Mouse (Mus musculus) heart, embryonic 12.5 days (tissue): ENCODE measurements at regions not wholly inside any gene's neighbourhood (a gene's known extent, or its start where the extent isn't known, plus 50 kb on each side); places are given as distances from the start of the nearest gene placed in this dataset.
"Not testable (repeated sequence)": the region's sequence is repeated elsewhere in the genome, so short reads cannot be mapped to it uniquely, and the experiment has no call there.

Experiments
- ATAC-seq: fragments of 200-750 bp; cut with Nextera tagmentation; 2 replicates; pipeline ENCODE4 v1.8.0; 2017; ENCODE audit warnings: moderate TSS enrichment, moderate library complexity; ENCODE audit not compliant: insufficient number of reproducible peaks, low FRiP score
- H3K27ac ChIP-seq: fragments of 300-500 bp; sonication (generic); 2 replicates; pipeline ENCODE4 v1.5.1; 2016; ENCODE audit warnings: mild to moderate bottlenecking, moderate library complexity; ENCODE audit not compliant: poor library complexity, severe bottlenecking
- H3K27me3 ChIP-seq: fragments of 300-500 bp; sonication (generic); replicated peaks from 2 replicates; pipeline ENCODE4 v1.6.1; 2016; ENCODE audit warnings: mild to moderate bottlenecking, moderate library complexity
- H3K36me3 ChIP-seq: fragments of 300-500 bp; sonication (generic); 2 replicates; pipeline ENCODE4 v1.6.1; 2016; ENCODE audit warnings: mild to moderate bottlenecking, moderate library complexity
- H3K4me1 ChIP-seq: fragments of 300-500 bp; sonication (generic); replicated peaks from 2 replicates; pipeline ENCODE4 v1.6.1; 2016; ENCODE audit warnings: mild to moderate bottlenecking
- H3K4me2 ChIP-seq: fragments of 300-500 bp; sonication (generic); 2 replicates; pipeline ENCODE4 v1.6.1; 2016; ENCODE audit warnings: mild to moderate bottlenecking, moderate library complexity
- H3K4me3 ChIP-seq: fragments of 300-500 bp; sonication (generic); 2 replicates; pipeline ENCODE4 v1.5.1; 2016; ENCODE audit warnings: mild to moderate bottlenecking
- H3K9ac ChIP-seq: fragments of 300-500 bp; sonication (generic); 2 replicates; pipeline ENCODE4 v1.6.1; 2016; ENCODE audit warnings: mild to moderate bottlenecking, moderate library complexity
- H3K9me3 ChIP-seq: fragments of 300-500 bp; sonication (generic); replicated peaks from 2 replicates; pipeline ENCODE4 v1.6.1; 2016; ENCODE audit warnings: mild to moderate bottlenecking, moderate library complexity
- whole genome bisulfite sequencing: fragments of 180-500 bp; shearing (Covaris S2); methylation state at CpG from one replicate; pipeline ENCODE4 v1.1.7; 2016; 5-methylcytosine and 5-hydroxymethylcytosine counted together

DNA sequence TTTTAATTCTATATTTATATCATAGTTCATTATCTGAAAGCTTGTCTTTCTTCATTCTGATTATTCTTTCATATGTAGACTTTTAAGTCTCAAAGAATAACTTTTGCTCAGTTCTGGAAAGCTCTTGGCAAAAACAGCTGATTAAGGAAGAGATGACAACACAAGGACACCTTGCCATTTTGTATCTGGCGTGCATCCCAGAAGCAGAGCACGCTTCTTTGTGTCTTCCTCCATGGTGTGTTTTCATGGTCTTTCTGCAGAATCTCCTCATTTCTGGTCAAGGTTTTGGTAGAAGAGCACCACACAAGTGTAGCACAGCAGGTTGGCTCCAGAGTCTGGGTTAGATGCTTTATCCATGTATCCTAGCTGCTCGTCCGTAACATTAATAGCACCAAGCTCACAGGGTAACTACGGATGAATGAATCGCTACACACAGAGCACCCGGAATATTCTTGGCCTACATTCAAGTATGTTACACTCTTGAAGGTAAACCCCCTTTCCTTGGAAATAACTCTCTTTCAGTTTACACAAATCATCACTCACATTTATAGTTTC, 148.9 kb upstream of the Ddhd1 start:
- H3K9ac ChIP-seq: no peak overlapping the region
- peaks cover 8% of the 10 kb centered on the region for H3K4me1 ChIP-seq
- ATAC-seq: no peak
- no peak overlapping the region for H3K4me2 ChIP-seq
- no peak overlapping the region for H3K27ac ChIP-seq
- WGBS: 83% methylated on average over 7 of the region's 7 CpGs
- H3K36me3 ChIP-seq: no peaks in the 10 kb centered on the region
- H3K27me3 ChIP-seq: no peaks in the 10 kb centered on the region
- no peaks in the 10 kb centered on the region for H3K9me3 ChIP-seq
- no peak overlapping the region for H3K4me3 ChIP-seq

DNA sequence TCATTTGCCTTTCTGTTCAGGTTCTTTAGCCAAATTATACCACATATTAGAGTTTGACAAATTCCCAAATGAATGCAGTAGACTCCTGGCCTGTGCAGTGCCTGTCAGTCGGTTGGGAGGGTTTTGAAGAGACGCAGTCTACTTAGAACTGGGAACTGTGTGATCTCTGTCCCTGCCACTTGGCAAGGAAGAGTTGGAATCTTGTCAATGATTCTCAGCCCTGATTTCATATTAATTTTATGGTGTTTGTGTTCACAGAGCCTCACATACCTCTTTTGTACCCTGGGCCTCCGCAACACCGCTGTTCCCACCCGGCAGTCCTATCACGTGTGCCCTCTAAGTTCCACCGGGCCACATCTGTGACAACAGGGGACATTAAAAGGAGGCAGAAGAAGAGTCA, 149.8 kb upstream of the Ddhd1 start:
- Histone ChIP-seq H3K36me3 (no peaks in the 10 kb centered on the region), H3K9ac (no peak overlapping the region), H3K4me3 (no peak overlapping the region), H3K27ac (no peak overlapping the region), H3K4me2 (no peak overlapping the region), H3K27me3 (no peaks in the 10 kb centered on the region), H3K4me1 (peaks cover 8% of the 10 kb centered on the region), H3K9me3 (no peaks in the 10 kb centered on the region)
- 90% methylated on average over 7 of the region's 7 CpGs for WGBS
- ATAC-seq: no peak

DNA sequence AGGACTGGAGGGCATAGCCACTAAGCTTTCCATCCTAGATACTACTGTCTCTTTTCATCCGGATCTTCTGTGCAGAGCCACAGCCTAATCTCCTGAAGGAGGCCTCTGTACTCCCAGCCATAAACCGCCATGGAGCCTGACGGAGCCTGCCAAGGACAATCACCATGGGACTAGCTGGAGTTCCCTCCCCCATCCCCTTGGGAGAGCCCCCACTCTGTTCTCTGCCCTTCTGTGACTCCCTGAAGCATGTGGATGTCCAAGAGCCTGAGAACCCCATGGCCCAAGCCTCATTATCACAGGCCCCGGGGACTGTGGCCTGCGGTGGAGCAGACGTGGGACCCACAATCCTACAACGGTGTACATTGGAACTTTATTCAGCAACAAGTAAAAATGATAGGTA, 151.5 kb upstream of the Ddhd1 start:
- H3K9ac ChIP-seq: no peak overlapping the region
- peaks cover 8% of the 10 kb centered on the region for H3K4me1 ChIP-seq
- no peaks in the 10 kb centered on the region for H3K9me3 ChIP-seq
- H3K27me3 ChIP-seq: no peaks in the 10 kb centered on the region
- no peak overlapping the region for H3K27ac ChIP-seq
- H3K36me3 ChIP-seq: no peaks in the 10 kb centered on the region
- ATAC-seq: no peak
- no peak overlapping the region for H3K4me3 ChIP-seq
- H3K4me2 ChIP-seq: no peak overlapping the region
- 86% methylated on average over 7 of the region's 7 CpGs for WGBS

DNA sequence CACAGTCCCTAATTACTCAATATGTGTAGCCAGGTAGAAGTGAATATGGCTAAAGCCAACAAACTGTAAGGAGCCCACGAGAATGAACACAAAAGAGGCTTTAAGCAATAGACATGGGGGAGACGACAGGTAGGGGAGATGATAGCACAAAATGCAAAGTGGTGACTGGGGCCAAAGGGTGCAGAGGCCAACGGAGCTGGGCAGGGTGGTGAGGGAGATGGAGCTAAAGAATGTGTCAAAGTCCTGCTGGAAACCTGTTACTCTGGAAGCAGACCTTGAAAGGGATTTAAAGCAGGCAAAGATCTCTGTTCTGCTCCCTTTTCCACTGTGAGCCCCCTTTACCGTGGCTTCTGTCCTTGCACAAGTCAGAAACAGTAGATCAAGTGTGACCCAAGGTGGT, 152.2 kb upstream of the Ddhd1 start:
- H3K36me3 ChIP-seq: no peaks in the 10 kb centered on the region
- 51% methylated on average over 4 of the region's 4 CpGs for WGBS
- no peak overlapping the region for H3K9ac ChIP-seq
- H3K27ac ChIP-seq: no peak overlapping the region
- H3K4me2 ChIP-seq: no peak overlapping the region
- H3K4me3 ChIP-seq: no peak overlapping the region
- H3K4me1 ChIP-seq: peaks cover 8% of the 10 kb centered on the region
- no peak for ATAC-seq
- H3K9me3 ChIP-seq: no peaks in the 10 kb centered on the region
- no peaks in the 10 kb centered on the region for H3K27me3 ChIP-seq

DNA sequence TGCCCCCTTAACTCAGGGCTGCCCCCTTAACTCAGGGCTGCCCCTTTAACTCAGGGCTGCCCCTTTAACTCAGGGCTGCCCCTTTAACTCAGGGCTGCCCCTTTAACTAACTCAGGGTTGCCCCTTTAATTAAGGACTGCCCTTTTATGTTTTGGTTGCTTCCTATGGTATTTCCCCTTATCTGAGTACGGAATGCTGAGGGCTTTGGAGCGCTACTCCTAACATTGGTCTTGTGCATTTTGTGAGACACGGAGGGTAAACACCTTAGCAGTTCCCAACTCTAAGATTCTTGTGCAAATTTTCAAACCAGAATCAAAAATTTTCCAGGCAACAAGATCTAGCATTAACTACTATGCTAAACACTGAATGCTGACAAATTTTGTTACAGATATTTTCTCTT, 152.7 kb upstream of the Ddhd1 start:
- Histone ChIP-seq H3K4me3 (no peak overlapping the region), H3K9me3 (no peaks in the 10 kb centered on the region), H3K27ac (no peak overlapping the region), H3K4me2 (peak overlapping the region; percentile 27), H3K4me1 (peaks cover 8% of the 10 kb centered on the region), H3K9ac (no peak overlapping the region), H3K36me3 (no peaks in the 10 kb centered on the region), H3K27me3 (no peaks in the 10 kb centered on the region)
- WGBS: 18% methylated on average over 3 of the region's 3 CpGs
- ATAC-seq: no peak

DNA sequence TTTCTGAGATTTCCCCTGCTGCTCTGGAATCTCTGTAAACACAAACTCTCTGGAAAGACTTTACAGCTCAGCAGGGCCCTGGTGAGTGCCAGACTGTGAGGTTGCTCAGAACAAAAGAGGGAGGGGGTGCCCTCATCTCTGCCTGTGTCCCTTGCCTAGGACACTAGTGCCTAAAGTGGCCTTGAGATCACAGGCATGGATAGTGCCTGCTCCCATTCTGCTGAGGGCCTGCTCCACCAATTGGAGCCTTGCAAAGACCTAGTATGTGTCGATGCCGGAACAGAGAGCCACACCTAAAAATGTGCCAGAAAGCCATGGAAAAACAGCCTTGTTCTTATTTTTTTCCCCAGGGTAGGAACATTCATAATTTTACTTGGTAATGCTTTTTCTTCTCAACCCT, 157.7 kb upstream of the Ddhd1 start:
- H3K27me3 ChIP-seq: no peaks in the 10 kb centered on the region
- no peak overlapping the region for H3K27ac ChIP-seq
- H3K36me3 ChIP-seq: no peaks in the 10 kb centered on the region
- WGBS: 82% methylated on average over 2 of the region's 2 CpGs
- 0 out of 2 replicates have a peak, but pooled peaks cover 4% of the 10 kb centered on the region for H3K9me3 ChIP-seq
- H3K4me1 ChIP-seq: peaks cover 1% of the 10 kb centered on the region; the same call in 1 of the 2 replicates
- no peak overlapping the region for H3K4me2 ChIP-seq
- ATAC-seq: no peak
- H3K4me3 ChIP-seq: no peak overlapping the region
- no peak overlapping the region for H3K9ac ChIP-seq

- not testable (repeated sequence) for H3K4me2 ChIP-seq, H3K27me3 ChIP-seq, H3K27ac ChIP-seq, H3K9me3 ChIP-seq, H3K36me3 ChIP-seq, H3K4me3 ChIP-seq, H3K9ac ChIP-seq, ATAC-seq, H3K4me1 ChIP-seq
- 93% methylated on average over 17 of the region's 17 CpGs for WGBS
Observed at GRCm38 (mm10) chr14:45816611-45817010, 158.7 kb upstream of the Ddhd1 start.

GRCm38 (mm10) chr14:45817756-45818155, 159.8 kb upstream of the Ddhd1 start:
- H3K4me1 ChIP-seq: no peaks in the 10 kb centered on the region
- ATAC-seq: no peak
- no peak overlapping the region for H3K4me2 ChIP-seq
- H3K4me3 ChIP-seq: no peak overlapping the region
- 0 out of 2 replicates have a peak, but pooled peaks cover 4% of the 10 kb centered on the region for H3K9me3 ChIP-seq
- H3K27ac ChIP-seq: no peak overlapping the region
- no peak overlapping the region for H3K9ac ChIP-seq
- no peaks in the 10 kb centered on the region for H3K27me3 ChIP-seq
- no peaks in the 10 kb centered on the region for H3K36me3 ChIP-seq
- 79% methylated on average over 3 of the region's 3 CpGs for WGBS

GRCm38 (mm10) chr14:45824601-45825000, 166.7 kb upstream of the Ddhd1 start:
- WGBS: 65% methylated on average over 2 of the region's 2 CpGs
- ATAC-seq: no peak
- Histone ChIP-seq H3K4me2 (no peak overlapping the region), H3K9me3 (no peaks in the 10 kb centered on the region), H3K27me3 (no peaks in the 10 kb centered on the region), H3K4me3 (no peak overlapping the region), H3K27ac (no peak overlapping the region), H3K36me3 (no peaks in the 10 kb centered on the region), H3K9ac (no peak overlapping the region), H3K4me1 (no peaks in the 10 kb centered on the region)

DNA sequence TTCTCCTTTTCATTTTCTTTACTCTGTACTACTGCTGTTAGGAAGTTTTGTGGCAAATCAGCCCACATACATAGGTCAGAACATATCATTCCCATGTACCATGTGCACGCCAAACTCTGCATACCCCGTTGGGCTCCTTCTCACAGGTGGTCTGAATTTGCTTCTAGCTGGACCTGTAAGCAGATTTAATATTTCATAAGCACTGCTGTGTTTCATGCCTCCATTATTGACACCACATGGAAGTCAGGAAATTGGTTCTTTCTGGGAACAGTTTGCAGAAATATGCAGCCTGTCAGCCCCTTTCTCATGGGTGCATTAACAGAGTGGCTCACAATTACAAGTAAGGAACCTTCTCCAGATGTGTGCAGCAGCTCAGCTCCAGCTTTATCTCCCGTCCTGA, 168.1 kb upstream of the Ddhd1 start:
- ATAC-seq: no peak

GRCm38 (mm10) chr14:45827096-45827495, 169.2 kb upstream of the Ddhd1 start:
- H3K4me3 ChIP-seq: no peak overlapping the region
- no peaks in the 10 kb centered on the region for H3K27me3 ChIP-seq
- WGBS: 71% methylated on average over 1 of the region's 1 CpGs
- no peaks in the 10 kb centered on the region for H3K9me3 ChIP-seq
- no peak overlapping the region for H3K9ac ChIP-seq
- no peak overlapping the region for H3K27ac ChIP-seq
- no peaks in the 10 kb centered on the region for H3K36me3 ChIP-seq
- no peaks in the 10 kb centered on the region for H3K4me1 ChIP-seq
- no peak overlapping the region for H3K4me2 ChIP-seq
- ATAC-seq: no peak

More for the DNA sequence above, 168.1 kb upstream of the Ddhd1 start:
- H3K9me3 ChIP-seq: no peaks in the 10 kb centered on the region
- no peak overlapping the region for H3K4me2 ChIP-seq
- no peak overlapping the region for H3K27ac ChIP-seq
- no peak overlapping the region for H3K4me3 ChIP-seq
- H3K27me3 ChIP-seq: no peaks in the 10 kb centered on the region
- no peaks in the 10 kb centered on the region for H3K4me1 ChIP-seq
- H3K9ac ChIP-seq: no peak overlapping the region
- WGBS: 79% methylated on average over 3 of the region's 3 CpGs
- no peaks in the 10 kb centered on the region for H3K36me3 ChIP-seq

GRCm38 (mm10) chr14:45830457-45830856, 172.5 kb upstream of the Ddhd1 start:
- no peak for ATAC-seq
- WGBS: 78% methylated on average over 5 of the region's 5 CpGs
- H3K9me3 ChIP-seq: no peaks in the 10 kb centered on the region
- H3K4me3 ChIP-seq: no peak overlapping the region
- no peaks in the 10 kb centered on the region for H3K27me3 ChIP-seq
- no peak overlapping the region for H3K9ac ChIP-seq
- no peaks in the 10 kb centered on the region for H3K4me1 ChIP-seq
- no peak overlapping the region for H3K4me2 ChIP-seq
- H3K27ac ChIP-seq: no peak overlapping the region
- H3K36me3 ChIP-seq: no peaks in the 10 kb centered on the region
